Mouse (Mus musculus) lung, adult 18-20 months (tissue): ENCODE measurements around the gene Actg2.

Source experiments
- DNase-seq, 2 experiments: peaks; one replicate each; pipeline ENCODE4 v3.0.0; 2022; ENCODE audit warnings: mixed read lengths in 2 of 2

Gene Actg2

GRCm38 (mm10) chr6:83510210-83510609 is 25.9 kb downstream of the Actg2 start:
- no peak for DNase-seq

- DNase-seq, result no peak
Observed at GRCm38 (mm10) chr6:83509442-83509841, 26.6 kb downstream of the Actg2 start.

- no peak for DNase-seq
Observed at GRCm38 (mm10) chr6:83507168-83507546, 28.9 kb downstream of the Actg2 start.

GRCm38 (mm10) chr6:83506258-83507167 is 29.6 kb downstream of the Actg2 start, which contains the start of gene Dguok:
TSS of gene Dguok (minus strand) at chr6:83506969.
- DNase-seq, result peak; percentile 98 to 99

GRCm38 (mm10) chr6:83505554-83505953 is 30.5 kb downstream of the Actg2 start:
- no peak for DNase-seq

- peak in 1 of 2 experiments; percentile 45 for DNase-seq
Observed at GRCm38 (mm10) chr6:83503361-83503760, 32.7 kb downstream of the Actg2 start.

GRCm38 (mm10) chr6:83502656-83503055 is 33.4 kb downstream of the Actg2 start:
- DNase-seq, result peak; percentile 51 to 71

- no peak for DNase-seq
Observed at GRCm38 (mm10) chr6:83501524-83502310, 34.3 kb downstream of the Actg2 start.

- no peak for DNase-seq
Observed at GRCm38 (mm10) chr6:83500462-83500861, 35.6 kb downstream of the Actg2 start.

- no peak for DNase-seq
Observed at GRCm38 (mm10) chr6:83499078-83499477, 37.0 kb downstream of the Actg2 start.

- DNase-seq, result peak in 1 of 2 experiments; percentile 33
Observed at GRCm38 (mm10) chr6:83496753-83497710, 39.0 kb downstream of the Actg2 start.

- peak; percentile 44 to 60 for DNase-seq
Observed at GRCm38 (mm10) chr6:83496009-83496752, 39.9 kb downstream of the Actg2 start.

GRCm38 (mm10) chr6:83490622-83491021 is 45.4 kb downstream of the Actg2 start:
- peak in 1 of 2 experiments; percentile 18 for DNase-seq

GRCm38 (mm10) chr6:83488200-83488599 is 47.9 kb downstream of the Actg2 start:
- DNase-seq, result no peak

- DNase-seq, result no peak
Observed at GRCm38 (mm10) chr6:83487298-83487697, 48.8 kb downstream of the Actg2 start.

GRCm38 (mm10) chr6:83485854-83486253 is 50.2 kb downstream of the Actg2 start:
- peak; percentile 42 to 52 for DNase-seq

GRCm38 (mm10) chr6:83483776-83484175 is 52.3 kb downstream of the Actg2 start:
- DNase-seq, result no peak

GRCm38 (mm10) chr6:83482418-83483085 is 53.5 kb downstream of the Actg2 start:
- peak; percentile 71 to 82 for DNase-seq

- DNase-seq, result no peak
Observed at GRCm38 (mm10) chr6:83480019-83480655, 55.9 kb downstream of the Actg2 start.

GRCm38 (mm10) chr6:83479193-83479592 is 56.9 kb downstream of the Actg2 start:
- DNase-seq, result no peak
